Mouse (Mus musculus): ENCODE data around the gene Ube2l3.
"Not testable (repeated sequence)": the region's sequence is repeated elsewhere in the genome, so short reads cannot be mapped to it uniquely, and the experiment has no call there.

Gene Ube2l3

GRCm38 (mm10) chr16:17209404-17209960 is 7.0 kb upstream of the Ube2l3 start:
- CTCF ChIA-PET = interaction anchor here (0.7 to 1.5 kb wide), 3 partner anchors 23 to 83 kb away, joined by 3 to 5 read pairs (median 3); no protein-coding TSS in a partner anchor

GRCm38 (mm10) chr16:17208389-17209361 is 6.2 kb upstream of the Ube2l3 start, which contains the start of gene Rimbp3:
Gene Rimbp3 (plus strand): TSS chr16:17208603.
- CTCF ChIA-PET = interaction anchor here (0.7 to 1.5 kb wide), 3 partner anchors 23 to 84 kb away, joined by 3 to 5 read pairs (median 3); no protein-coding TSS in a partner anchor

- CTCF ChIA-PET = interaction anchor here (0.7 kb wide), 1 partner anchor 76 kb away, joined by 4 read pairs; no protein-coding TSS in a partner anchor
Observed at GRCm38 (mm10) chr16:17204990-17205389, 2.5 kb upstream of the Ube2l3 start.

- CTCF ChIA-PET = no interaction called here
Observed at GRCm38 (mm10) chr16:17201977-17202376, 472 bp downstream of the Ube2l3 start.

- CTCF ChIA-PET = no interaction called here
Observed at GRCm38 (mm10) chr16:17200953-17201707, 1.3 kb downstream of the Ube2l3 start.

- CTCF ChIA-PET = no interaction called here
Observed at GRCm38 (mm10) chr16:17200121-17200952, 2.1 kb downstream of the Ube2l3 start.

DNA sequence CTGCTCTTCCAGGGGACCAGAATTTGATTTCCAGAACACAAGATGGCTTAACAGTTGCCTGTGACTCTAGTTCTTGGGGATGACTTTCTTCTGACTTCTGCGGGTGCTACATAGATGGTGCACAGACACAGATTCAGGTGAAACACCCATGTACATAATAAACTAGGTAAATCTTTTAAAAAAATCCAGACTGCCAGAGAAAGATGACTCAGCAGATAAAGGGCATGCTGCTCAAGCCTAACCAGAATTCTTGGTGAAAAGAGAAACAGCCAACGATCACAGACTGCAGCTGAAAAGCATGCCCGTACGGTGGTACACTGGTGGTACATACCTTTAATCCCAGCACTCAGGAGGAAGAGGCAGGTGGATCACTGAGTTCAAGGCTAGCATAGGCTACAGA is 8.6 kb downstream of the Ube2l3 start:
- CTCF ChIA-PET = no interaction called here

DNA sequence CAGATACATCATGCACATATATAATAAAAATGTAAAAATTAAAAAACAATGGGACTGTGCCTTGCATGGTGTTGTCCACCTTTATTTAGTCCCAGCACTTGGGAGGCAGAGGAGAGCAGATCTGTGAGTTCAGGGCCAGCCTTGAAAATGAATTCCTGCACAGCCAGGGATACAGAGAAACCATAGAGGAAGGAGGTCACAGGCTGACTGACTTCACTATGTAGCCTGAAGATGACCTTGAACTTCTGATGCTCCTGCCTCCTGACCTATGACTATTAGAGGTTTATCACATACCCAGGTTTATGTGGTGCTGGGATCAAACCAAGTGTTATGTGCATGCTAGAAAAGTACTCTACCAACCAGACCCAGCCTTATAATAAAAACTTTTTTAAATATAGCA is 17.0 kb downstream of the Ube2l3 start:
- CTCF ChIA-PET = no interaction called here

DNA sequence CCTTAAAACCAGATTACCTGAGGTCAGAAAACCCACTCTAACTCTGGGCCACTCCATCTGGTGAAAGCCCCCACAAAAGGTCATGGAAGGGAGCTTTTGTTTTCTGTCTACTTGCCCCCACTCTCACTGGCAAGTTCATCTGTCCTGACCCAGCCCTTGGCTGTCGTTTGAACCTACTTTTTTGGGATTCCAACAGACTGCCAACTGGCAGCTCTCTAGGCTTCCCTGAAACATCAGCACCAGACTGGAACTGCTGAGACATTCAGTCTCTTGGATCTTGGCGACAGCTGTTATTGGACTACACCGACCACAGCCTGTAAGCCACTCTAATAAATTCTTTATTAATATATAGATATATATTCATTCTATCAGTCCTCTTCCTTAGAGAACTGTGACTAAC is 19.4 kb downstream of the Ube2l3 start:
- CTCF ChIA-PET = interaction anchor here (0.7 kb wide), 1 partner anchor 58 kb away, joined by 7 read pairs; no protein-coding TSS in a partner anchor

DNA sequence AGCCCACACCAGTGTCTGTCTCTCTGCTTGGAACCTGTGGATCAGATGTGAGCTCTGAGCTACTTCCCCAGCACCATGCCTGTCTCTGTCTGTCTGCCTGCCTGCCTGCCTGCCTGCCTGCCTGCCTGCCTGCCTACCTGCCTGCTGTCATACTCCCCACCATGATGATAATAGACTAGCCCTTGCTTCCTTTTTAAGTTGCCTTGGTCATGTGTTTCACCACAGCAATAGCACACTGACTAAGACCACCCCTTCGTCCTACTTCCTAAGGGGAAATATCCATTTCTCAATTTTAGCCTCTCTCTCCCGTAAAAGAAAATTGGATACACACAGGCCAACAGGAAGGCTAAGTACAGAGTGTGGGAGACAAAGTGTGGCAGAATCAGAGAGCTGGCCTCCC is 20.3 kb downstream of the Ube2l3 start:
- CTCF ChIA-PET = no interaction called here

DNA sequence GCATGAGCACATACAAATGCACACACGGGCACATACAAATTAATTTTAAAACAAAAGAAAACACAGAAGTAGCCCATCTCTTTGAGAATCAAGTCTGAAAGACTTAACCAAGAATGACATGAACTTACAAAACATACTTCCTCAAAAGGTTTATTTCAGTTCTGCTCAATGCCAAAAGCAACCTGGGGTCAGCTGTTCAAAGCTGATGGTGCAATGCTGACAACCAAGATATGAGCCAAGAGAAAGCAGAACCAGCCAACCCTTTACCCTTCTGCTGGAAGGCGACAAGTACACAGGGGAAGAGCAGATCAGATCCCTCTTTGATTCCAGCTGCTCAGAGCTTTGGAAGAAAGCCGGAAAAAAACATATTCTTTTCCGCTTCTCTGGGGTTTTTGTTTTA is 21.1 kb downstream of the Ube2l3 start:
- CTCF ChIA-PET = no interaction called here

DNA sequence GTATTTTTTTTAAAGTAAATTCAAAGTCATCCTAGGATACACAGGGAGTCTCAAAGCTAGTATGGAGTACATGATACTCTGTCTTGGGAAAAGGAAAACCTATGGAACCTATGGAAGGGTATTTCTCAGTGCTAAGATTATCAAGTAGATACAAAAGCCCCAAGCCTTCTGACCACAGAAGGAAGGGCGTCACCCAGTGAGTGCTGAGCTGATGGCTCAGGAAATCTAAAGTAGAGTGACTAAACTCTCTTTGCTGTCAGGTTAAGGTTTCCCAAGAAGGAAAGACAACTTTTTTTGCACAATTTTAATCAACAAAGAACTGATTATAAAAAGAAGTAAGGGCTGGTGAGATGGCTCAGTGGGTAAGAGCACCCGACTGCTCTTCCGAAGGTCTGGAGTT is 22.7 kb downstream of the Ube2l3 start:
- CTCF ChIA-PET = no interaction called here

GRCm38 (mm10) chr16:17177623-17178170 is 24.8 kb downstream of the Ube2l3 start:
- CTCF ChIA-PET = no interaction called here

GRCm38 (mm10) chr16:17175765-17176164 is 26.7 kb downstream of the Ube2l3 start:
- CTCF ChIA-PET = no interaction called here

GRCm38 (mm10) chr16:17168049-17168448 is 34.4 kb downstream of the Ube2l3 start:
- CTCF ChIA-PET = no interaction called here

- CTCF ChIA-PET = no interaction called here
Observed at GRCm38 (mm10) chr16:17167179-17167578, 35.3 kb downstream of the Ube2l3 start.

GRCm38 (mm10) chr16:17165478-17165877 is 37.0 kb downstream of the Ube2l3 start:
- CTCF ChIA-PET = not testable (repeated sequence)

DNA sequence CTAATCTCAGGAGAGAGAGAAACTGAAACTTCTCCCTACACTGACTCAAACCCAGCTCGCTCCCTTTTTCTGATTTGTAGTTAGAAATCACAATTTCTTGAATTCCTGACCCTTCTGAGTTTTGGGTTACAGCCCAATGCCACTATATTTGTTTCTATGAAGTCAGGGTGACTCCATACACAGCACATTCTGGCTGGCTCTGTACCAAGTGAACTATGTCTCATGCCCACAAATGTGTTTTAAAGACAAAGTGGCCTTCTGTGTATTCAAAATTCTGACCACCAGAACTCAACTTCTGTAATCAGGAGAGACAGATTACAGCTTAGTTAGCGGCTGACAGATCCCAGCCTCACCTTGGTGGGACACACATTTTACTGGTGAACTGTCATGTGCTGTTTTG is 48.1 kb downstream of the Ube2l3 start:
- CTCF ChIA-PET = no interaction called here

GRCm38 (mm10) chr16:17151874-17152273 is 50.6 kb downstream of the Ube2l3 start:
- CTCF ChIA-PET = no interaction called here

GRCm38 (mm10) chr16:17150520-17151258 is 51.8 kb downstream of the Ube2l3 start:
- CTCF ChIA-PET = no interaction called here

Measured in spleen, embryonic (tissue).